Mouse (Mus musculus) c-Kit-positive CD71-positive TER-119-negative erythroid progenitor cells, embryonic 14.5 days (primary cell): ENCODE results near the gene Slc25a43.

Experiments
- DNase-seq: peaks from one replicate; pipeline ENCODE4 v3.0.0-alpha.2; 2013; ENCODE audit warnings: low read depth

Slc25a43 gene

DNA sequence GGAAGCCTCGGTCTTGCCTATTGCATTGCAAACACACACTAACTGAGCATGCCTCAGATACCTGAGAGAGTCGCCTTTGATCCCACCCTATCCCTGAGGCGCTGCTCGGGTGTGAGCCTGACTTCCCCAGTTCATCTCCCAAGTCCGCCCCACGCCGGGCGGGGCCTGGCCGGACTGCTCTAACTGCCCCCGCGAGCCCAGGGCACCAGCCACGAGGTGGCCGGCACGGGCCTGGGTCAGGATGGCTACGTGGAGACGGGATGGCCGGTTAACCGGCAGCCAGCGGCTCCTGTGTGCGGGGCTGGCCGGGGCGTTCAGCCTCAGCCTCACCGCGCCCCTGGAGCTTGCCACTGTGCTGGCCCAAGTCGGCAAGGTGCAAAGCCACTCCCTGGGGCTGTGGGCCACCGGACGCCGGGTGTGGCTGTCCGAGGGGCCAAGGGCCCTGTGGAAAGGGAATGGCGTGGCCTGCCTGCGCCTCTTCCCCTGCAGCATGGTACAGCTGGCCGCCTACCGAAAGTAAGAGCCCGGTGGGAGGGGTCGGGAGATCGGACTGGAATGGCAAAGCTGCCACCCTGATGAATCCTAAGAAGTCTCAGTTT, at the start of gene Slc25a43:
Slc25a43 (plus strand) TSS at position 157 of the 599 bp plus-strand sequence.
- no peak for DNase-seq

- no peak for DNase-seq
Measured at GRCm38 (mm10) chrX:36740124-36740951, 3.1 kb upstream of the Slc25a43 start.

DNA sequence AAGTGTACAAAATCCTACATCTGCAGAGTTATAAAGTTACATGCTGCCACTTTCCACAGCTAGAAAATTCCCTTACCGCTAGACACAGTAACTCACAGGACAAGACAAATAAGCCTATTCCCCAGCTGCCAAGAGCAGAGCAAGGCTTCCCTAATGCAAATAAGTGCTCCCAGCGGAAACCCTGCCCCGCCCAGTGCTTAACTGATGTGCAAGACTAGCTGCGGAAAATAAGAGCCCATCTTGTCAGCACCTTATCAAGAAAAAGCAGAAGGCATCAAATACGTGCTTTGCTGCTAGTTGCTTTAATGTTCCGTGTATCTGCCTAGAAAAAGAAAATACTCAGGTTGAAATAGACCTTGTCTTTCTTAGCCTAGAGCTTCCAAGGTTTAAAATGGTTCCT, 2.2 kb upstream of the Slc25a43 start:
- peak; percentile 48 for DNase-seq

- DNase-seq = no peak
Measured at GRCm38 (mm10) chrX:36742744-36743143, 715 bp upstream of the Slc25a43 start.

- DNase-seq = no peak
Measured at GRCm38 (mm10) chrX:36744735-36745134, 1.3 kb downstream of the Slc25a43 start.

DNA sequence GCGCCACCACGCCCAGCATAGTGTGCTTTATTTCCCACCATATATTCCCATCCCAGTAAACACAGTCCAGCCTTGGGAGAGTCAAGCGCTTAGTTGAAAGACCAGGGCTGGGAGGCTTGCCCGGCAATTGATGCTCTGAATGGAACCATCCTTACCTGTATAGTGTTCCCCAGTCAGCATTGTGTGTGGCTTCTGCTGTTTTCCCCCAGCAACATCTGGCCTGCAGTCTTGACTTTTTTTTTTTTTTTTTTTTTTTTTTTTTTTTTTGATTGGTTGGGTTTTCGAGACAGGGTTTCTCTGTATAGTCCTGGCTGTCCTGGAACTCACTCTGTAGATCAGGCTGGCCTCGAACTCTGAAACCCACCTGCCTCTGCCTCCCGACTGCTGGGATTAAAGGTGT, 1.9 kb downstream of the Slc25a43 start:
- no peak for DNase-seq

DNA sequence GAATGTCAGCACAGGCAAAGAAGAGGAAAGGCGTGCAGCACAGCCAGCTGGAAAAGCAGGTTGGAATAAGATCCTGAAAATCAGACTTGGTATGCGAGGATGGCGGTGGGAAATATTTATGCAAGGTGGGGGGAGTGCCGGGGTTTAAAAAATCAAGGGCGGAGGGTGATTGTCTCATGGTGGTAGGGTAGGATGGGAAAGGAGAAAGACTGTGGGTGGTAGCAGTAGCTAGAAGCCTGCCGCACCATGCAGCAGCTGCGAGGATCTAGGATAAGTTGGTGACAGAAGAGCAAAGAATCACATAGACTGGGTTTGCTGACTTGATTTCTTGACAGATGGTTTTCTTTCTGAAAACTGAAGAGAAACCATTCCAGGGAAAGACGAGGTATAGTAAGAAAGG, 3.3 kb downstream of the Slc25a43 start:
- DNase-seq = no peak

GRCm38 (mm10) chrX:36748573-36748972, 5.1 kb downstream of the Slc25a43 start:
- no peak for DNase-seq

DNA sequence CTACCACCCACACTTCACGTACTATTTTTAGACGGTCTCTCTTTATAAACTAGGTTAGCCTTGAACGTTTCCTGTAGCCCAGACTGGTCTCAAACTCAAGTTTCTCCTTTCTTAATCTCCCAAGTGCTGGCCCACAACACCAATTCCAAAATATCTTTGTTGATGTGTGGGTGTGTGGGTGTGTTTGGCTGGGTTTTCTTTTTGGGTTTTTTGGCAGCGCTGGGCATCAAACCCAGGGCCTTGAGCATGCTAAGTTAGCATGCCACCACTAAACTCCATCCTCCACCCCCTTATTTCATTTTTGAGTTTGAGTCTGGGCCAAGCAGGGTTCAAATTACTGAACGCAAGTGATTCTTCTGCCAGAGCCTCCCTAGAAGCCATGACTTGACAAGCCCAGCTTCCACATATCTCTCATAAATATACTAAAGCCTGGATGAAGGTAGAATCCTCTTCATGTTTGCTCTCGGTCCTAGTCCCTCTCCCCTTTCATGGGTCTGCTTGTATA, 5.9 kb downstream of the Slc25a43 start:
- DNase-seq = no peak

- DNase-seq = no peak
Measured at GRCm38 (mm10) chrX:36750591-36750990, 7.1 kb downstream of the Slc25a43 start.

DNA sequence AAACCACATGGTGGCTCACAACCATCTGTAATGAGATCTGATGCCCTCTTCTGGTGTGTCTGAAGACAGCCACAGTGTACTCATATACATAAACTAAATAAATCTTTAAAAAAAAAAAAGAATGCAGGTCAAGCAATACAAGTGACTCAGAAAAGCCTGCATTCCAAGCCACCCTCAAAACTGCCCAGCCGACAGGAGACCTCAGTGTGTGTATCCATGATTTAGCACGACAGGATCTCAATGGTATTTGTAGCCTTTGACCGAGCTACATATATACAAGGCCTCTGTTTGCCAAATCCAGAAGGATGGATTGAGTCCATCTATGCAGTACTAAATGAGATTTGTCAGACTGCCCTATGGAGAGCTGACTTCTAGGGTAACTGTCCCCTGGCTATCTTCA, 9.1 kb downstream of the Slc25a43 start:
- no peak for DNase-seq

DNA sequence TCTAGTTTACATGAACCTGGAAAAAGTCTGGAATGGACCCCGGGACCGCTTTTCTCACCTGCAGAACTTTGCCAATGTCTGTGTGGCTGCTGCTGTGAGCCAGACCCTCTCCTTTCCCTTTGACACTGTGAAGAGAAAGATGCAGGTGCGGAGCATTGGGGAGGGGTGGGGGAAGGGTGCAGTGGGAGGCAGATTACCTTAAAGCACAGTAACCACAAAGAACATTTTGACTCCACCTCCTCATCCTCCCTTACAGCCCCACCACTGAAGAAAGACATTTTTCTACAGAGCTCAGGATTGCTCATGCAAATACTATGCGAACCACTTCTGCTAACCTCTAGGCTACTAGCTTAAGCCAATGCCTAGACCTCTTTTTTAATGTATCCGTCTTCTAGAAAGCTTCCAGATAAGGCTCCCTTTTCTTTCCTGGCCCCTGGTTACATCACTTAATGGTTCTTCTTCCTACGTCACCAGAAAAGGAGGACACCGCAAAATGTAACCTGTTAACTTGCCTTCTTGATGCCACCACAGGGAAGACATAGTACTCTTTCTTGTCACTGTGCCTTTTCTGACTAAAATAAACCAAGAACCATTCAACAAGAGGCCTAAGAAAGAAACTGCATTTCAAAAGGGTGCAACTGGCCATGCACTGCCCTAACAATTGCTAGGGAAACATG, 14.5 kb downstream of the Slc25a43 start:
- DNase-seq = no peak

DNA sequence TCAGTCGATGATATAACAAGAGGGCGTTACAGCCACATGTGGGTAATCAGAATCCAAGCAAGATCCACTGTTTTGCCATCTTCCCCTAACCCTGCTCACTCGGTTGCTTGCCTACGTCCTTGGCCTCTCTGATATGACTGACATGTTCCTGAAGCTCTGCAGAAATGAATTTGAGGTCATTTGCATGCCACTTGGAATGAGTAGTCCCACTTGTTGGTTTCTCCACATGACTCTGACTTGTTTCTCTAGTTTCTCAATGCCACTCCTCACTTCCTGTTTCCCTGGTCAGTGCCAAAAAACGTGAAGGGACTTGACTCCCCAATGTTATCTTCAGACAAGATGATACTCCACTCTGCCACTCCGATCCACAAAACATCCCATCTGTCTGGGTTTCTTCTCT, 15.1 kb downstream of the Slc25a43 start:
- DNase-seq = no peak

GRCm38 (mm10) chrX:36760946-36761635, 17.6 kb downstream of the Slc25a43 start:
- peak; percentile 61 for DNase-seq

DNA sequence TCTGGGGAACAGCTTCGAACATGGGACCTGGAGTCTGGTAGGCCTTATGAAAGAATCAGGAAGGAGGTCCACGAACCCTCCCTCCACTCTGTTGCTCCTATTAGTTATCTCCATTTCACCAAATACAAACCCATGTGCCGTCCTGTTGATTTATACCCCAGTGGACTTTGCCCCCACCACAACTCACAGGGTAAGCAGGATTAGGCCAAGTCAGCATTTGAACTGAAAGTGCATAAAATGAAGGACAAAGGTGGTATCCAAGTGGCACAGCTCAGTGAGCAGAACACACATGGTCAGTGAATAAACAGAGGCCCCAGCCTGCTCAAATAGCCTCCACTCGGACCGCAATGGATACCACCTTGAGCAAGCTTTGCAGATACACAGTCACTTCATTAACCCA, 18.8 kb downstream of the Slc25a43 start:
- no peak for DNase-seq

GRCm38 (mm10) chrX:36762894-36763293, 19.4 kb downstream of the Slc25a43 start:
- no peak for DNase-seq

GRCm38 (mm10) chrX:36763298-36763933, 20.0 kb downstream of the Slc25a43 start:
- no peak for DNase-seq

GRCm38 (mm10) chrX:36763934-36764317, 20.5 kb downstream of the Slc25a43 start:
- no peak for DNase-seq

DNA sequence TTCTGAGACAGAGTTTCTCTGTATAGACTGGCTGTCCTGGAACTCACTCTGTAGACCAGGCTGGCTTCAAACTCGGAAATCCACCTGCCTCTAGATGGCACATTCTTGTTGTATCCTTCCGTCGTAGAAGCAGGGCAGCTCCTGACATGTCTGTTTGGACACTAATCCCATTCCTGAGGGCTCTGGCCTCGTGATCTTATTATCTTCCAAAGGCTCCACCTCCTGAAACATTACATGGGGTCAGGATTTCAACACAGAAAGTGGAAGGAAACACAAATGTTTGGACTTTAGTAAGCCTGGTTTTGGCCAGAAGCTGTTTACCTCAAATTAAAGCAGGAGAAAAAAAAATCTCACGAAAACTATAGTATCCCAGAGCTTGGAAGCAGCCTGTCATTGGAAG, 23.9 kb downstream of the Slc25a43 start:
- no peak for DNase-seq

- DNase-seq = no peak
Measured at GRCm38 (mm10) chrX:36772591-36772990, 29.1 kb downstream of the Slc25a43 start.

GRCm38 (mm10) chrX:36775520-36775919, 32.1 kb downstream of the Slc25a43 start:
- DNase-seq = no peak

DNA sequence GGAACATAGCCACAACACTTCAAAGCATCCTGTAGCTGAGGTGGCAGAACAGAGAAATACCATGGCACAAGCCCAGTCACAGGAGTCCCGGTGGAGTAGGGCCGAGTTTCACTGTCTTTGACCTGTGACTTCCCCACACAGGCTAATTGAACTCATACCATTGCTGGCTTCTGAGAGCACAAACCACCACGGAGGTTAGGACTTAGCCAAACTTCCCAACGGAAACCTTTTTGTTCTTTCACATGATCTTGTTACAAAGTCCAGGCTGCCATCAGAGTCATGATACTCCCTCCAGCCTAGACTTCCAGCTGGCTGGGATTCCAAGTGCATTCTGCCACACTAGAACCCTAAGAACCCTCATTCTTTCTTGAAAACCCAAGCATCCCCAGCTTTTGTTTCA, 34.2 kb downstream of the Slc25a43 start:
- DNase-seq = no peak
